17 mouse cellular contexts compared by ENCODE assay signal in the genomic region with DNA sequence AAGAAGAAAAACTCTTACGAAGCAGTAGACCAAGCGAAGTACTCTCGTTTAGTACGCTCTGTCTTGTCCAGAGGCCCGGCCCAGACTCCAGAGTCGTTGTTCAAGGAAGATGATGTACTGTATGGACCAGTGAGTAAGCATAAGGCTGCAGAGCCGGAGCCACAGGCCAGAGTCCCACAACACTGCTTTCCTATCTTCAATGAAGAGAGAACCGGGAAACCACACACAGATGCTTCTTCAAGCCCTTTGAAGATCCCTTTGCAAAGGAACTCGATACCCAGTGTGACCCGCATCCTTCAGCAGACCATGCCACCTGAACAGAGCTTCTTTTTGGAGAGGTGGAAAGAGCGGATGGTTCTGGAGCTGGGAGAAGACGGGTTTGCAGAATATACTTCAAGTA. TPM values are rescaled to one million over a fixed set of nuclear protein-coding genes. Genes with fewer than 3 reads are reported as not detected.
A peak's percentile ranks its signal among the peaks of the same experiment; 100 is the strongest.
DNase-seq lines count a peak whose midpoint lies in the region; ATAC-seq lines count a peak whose summit lies in the region.
"Had no signal": no experiment of that assay in that cellular context is flagged by ENCODE, and none has a peak within 500 bp of the region (broad histone marks: within the 10 kb centered on the region; RNA-seq: fewer than 3 reads in every experiment).

No protein-coding gene starts in this region.

- peaks cover 33% of the 10 kb centered on the region for H3K4me1 ChIP-seq in kidney, embryonic 15.5 days
- peaks cover 26% of the 10 kb centered on the region for H3K4me1 ChIP-seq in limb, embryonic 10.5 days

- H3K4me3 ChIP-seq in kidney, embryonic 15.5 days (replicated peaks), result no peak overlapping the region
- no peak overlapping the region for H3K4me3 ChIP-seq in limb, embryonic 10.5 days
- H3K4me3 ChIP-seq: hindbrain, embryonic 12.5 days; neural tube, embryonic 12.5 days had no signal

- H3K4me2 ChIP-seq in kidney, embryonic 15.5 days, result no peak overlapping the region
- H3K4me2 ChIP-seq: hindbrain, embryonic 12.5 days had no signal

- no peak overlapping the region for H3K27ac ChIP-seq in kidney, embryonic 15.5 days
- H3K27ac ChIP-seq in limb, embryonic 10.5 days, result 0 out of 2 replicates have a peak overlapping the region, but pooled peaks have one; percentile 97
- H3K27ac ChIP-seq: hindbrain, embryonic 12.5 days; neural tube, embryonic 12.5 days had no signal

- no peaks in the 10 kb centered on the region for H3K27me3 ChIP-seq in kidney, embryonic 15.5 days
- no peaks in the 10 kb centered on the region for H3K27me3 ChIP-seq in limb, embryonic 10.5 days (ENCODE audit: low read depth, poor library complexity, severe bottlenecking)
- H3K27me3 ChIP-seq: hindbrain, embryonic 12.5 days; neural tube, embryonic 12.5 days had no signal

- H3K36me3 ChIP-seq in kidney, embryonic 15.5 days, result peaks cover 19% of the 10 kb centered on the region
- peaks cover 30% of the 10 kb centered on the region for H3K36me3 ChIP-seq in limb, embryonic 10.5 days

- 0 out of 2 replicates have a peak overlapping the region, but pooled peaks have one; percentile 10 for H3K9ac ChIP-seq in kidney, embryonic 15.5 days
- H3K9ac ChIP-seq: hindbrain, embryonic 12.5 days; neural tube, embryonic 12.5 days had no signal

- 85% methylated on average over 12 of the region's 12 CpGs for WGBS in kidney, embryonic 15.5 days
- WGBS in limb, embryonic 10.5 days, result 93% methylated on average over 12 of the region's 12 CpGs

- no peak for DNase-seq in kidney, adult 18-20 months
- peak; percentile 24 for DNase-seq in thymus, postnatal 0 days (ENCODE audit: low spot score)
- no peak for DNase-seq in thymus, postnatal 25 days
- DNase-seq in limb, embryonic 10.5 days (ENCODE audit: low spot score), result no peak
- DNase-seq in spleen, postnatal 10 days (ENCODE audit: low spot score in 2 of 2), result no peak
- DNase-seq in gastrocnemius, adult 8-10 months (ENCODE audit: low spot score in 2 of 2), result no peak
- DNase-seq: cerebellum, postnatal 10 days; kidney, postnatal 36 days; right cerebral cortex, postnatal 4 days; thymus, postnatal 14 days had no signal

- ATAC-seq in kidney, embryonic 15.5 days (replicated peaks; ENCODE audit: low FRiP score), result no peak
- ATAC-seq: intestine, postnatal 0 days had no signal

- H3K9me3 ChIP-seq in kidney, embryonic 15.5 days (replicated peaks), result no peaks in the 10 kb centered on the region
- no peaks in the 10 kb centered on the region for H3K9me3 ChIP-seq in limb, embryonic 10.5 days (replicated peaks)
- H3K9me3 ChIP-seq: hindbrain, embryonic 12.5 days; neural tube, embryonic 12.5 days had no signal

RNA-seq across cellular contexts. Expression of gene Snx5, which starts 1.4 kb away (rescaled TPM):
- polyA plus RNA-seq in kidney, embryonic 15.5 days (2015; fragmentation: Nextera tagmentation; extraction: Ambion mirVana), result 125 and 129 TPM in 2 replicates
- 123 and 126 TPM in 2 replicates for polyA plus RNA-seq in thymus, postnatal 0 days (2015; fragmentation: Nextera tagmentation; extraction: Ambion mirVana)
- polyA plus RNA-seq in limb, embryonic 10.5 days (2016; fragmentation: Nextera tagmentation; extraction: Ambion mirVana), result 140 and 144 TPM in 2 replicates
- 10 to 100 TPM; 57.8 to 66.5 (median 58.9) TPM for total RNA-seq in gastrocnemius, adult 8-10 months (2022)

RNA-seq across cellular contexts. Expression of gene Mgme1, which starts 1.6 kb away (rescaled TPM):
- 24.2 and 25.3 TPM in 2 replicates for polyA plus RNA-seq in kidney, embryonic 15.5 days (2015; fragmentation: Nextera tagmentation; extraction: Ambion mirVana)
- polyA plus RNA-seq in thymus, postnatal 0 days (2015; fragmentation: Nextera tagmentation; extraction: Ambion mirVana), result 15.7 and 17.0 TPM in 2 replicates
- 25.6 and 25.7 TPM in 2 replicates for polyA plus RNA-seq in limb, embryonic 10.5 days (2016; fragmentation: Nextera tagmentation; extraction: Ambion mirVana)
- total RNA-seq in gastrocnemius, adult 8-10 months (2022), result 10 to 100 TPM; 11.8 to 13.8 (median 13.1) TPM

RNA-seq across cellular contexts. Expression of gene Ovol2, which starts 59.9 kb away (rescaled TPM):
- polyA plus RNA-seq in kidney, embryonic 15.5 days (2015; fragmentation: Nextera tagmentation; extraction: Ambion mirVana), result 1.0 and 1.5 TPM in 2 replicates
- polyA plus RNA-seq in thymus, postnatal 0 days (2015; fragmentation: Nextera tagmentation; extraction: Ambion mirVana), result 0.13 and 0.31 TPM in 2 replicates
- 0.41 and 0.97 TPM in 2 replicates for polyA plus RNA-seq in limb, embryonic 10.5 days (2016; fragmentation: Nextera tagmentation; extraction: Ambion mirVana)
- not detected for total RNA-seq in gastrocnemius, adult 8-10 months (2022)
- total RNA-seq: gastrocnemius, postnatal 4 days; megakaryocyte-erythroid progenitor cell, adult 5-6 weeks had no signal
- polyA plus RNA-seq: liver, adult 2 months had no signal
